Mouse (Mus musculus): ENCODE results near the gene Gm3286. TPM values are rescaled to one million over a fixed set of nuclear protein-coding genes. Genes with fewer than 3 reads are reported as not detected.
"Not testable (repeated sequence)": the region's sequence is repeated elsewhere in the genome, so short reads cannot be mapped to it uniquely, and the experiment has no call there.

Gm3286 gene
- not detected in 2 replicates for polyA plus RNA-seq (2016; fragmentation: Nextera tagmentation; extraction: Ambion mirVana)

- not testable (repeated sequence) for ATAC-seq (ENCODE audit: low FRiP score); H3K9me3 ChIP-seq; H3K36me3 ChIP-seq (replicated peaks); H3K27me3 ChIP-seq; H3K27ac ChIP-seq; H3K4me3 ChIP-seq (replicated peaks); H3K4me1 ChIP-seq; H3K4me2 ChIP-seq; H3K9ac ChIP-seq
Measured at GRCm38 (mm10) chr5:95510458-95510857, at the start of gene Gm3286. Gene Gm3286, plus strand, starts transcription at chr5:95510758.

Other genes with a start within 250 kb of the Gm3286 start
- gene Gm10424, start 238.0 kb upstream of the Gm3286 start, polyA plus RNA-seq (2016; fragmentation: Nextera tagmentation; extraction: Ambion mirVana) = not detected in 2 replicates
- gene Gm3259, start 204.8 kb upstream of the Gm3286 start, polyA plus RNA-seq (2016; fragmentation: Nextera tagmentation; extraction: Ambion mirVana) = not detected in 2 replicates
- gene D5Ertd577e, start 54.0 kb upstream of the Gm3286 start, polyA plus RNA-seq (2016; fragmentation: Nextera tagmentation; extraction: Ambion mirVana) = not detected in 2 replicates
- gene Gm7971, start 84.1 kb downstream of the Gm3286 start, polyA plus RNA-seq (2016; fragmentation: Nextera tagmentation; extraction: Ambion mirVana) = not detected in 2 replicates
- not detected in 2 replicates for gene Gm7978, start 225.4 kb downstream of the Gm3286 start, polyA plus RNA-seq (2016; fragmentation: Nextera tagmentation; extraction: Ambion mirVana)
- not detected in 2 replicates for gene Gm7982, start 231.3 kb downstream of the Gm3286 start, polyA plus RNA-seq (2016; fragmentation: Nextera tagmentation; extraction: Ambion mirVana)